Mouse (Mus musculus) olfactory bulb, adult 2 months (tissue): ENCODE data around the gene Gm8159.
"Not testable (repeated sequence)": the region's sequence is repeated elsewhere in the genome, so short reads cannot be mapped to it uniquely, and the experiment has no call there.

Experiments used
- CTCF ChIP-seq: fragments of 200-500 bp; IDR thresholded peaks from 2 replicates; pipeline ENCODE4 v1.5.1; 2012; ENCODE audit warnings: low read depth, mild to moderate bottlenecking, low read length, moderate library complexity; ENCODE audit not compliant: insufficient read depth
- POLR2A ChIP-seq: fragments of 200-500 bp; IDR thresholded peaks from 2 replicates; pipeline ENCODE4 v1.6.1; 2012; ENCODE audit warnings: mild to moderate bottlenecking, low read depth, low read length, moderate library complexity; ENCODE audit not compliant: insufficient read depth

GRCm38 (mm10) chr14:4649309-4649708 is 17.2 kb downstream of the Gm8159 start:
- TF ChIP-seq CTCF, POLR2A: not testable (repeated sequence)
